Mouse (Mus musculus): ENCODE data around the gene Ugt2b5. TPM values are rescaled to one million over a fixed set of nuclear protein-coding genes. Genes with fewer than 3 reads are reported as not detected.

The Ugt2b5 gene
- total and polyA plus RNA-seq, 2 experiments from 2014 or later: 0.11 TPM; not detected in 1

- Histone ChIP-seq H3K27me3 (ENCODE audit: insufficient read depth, low read length) (no peaks in the 10 kb centered on the region), H3K4me1 (ENCODE audit: insufficient read depth, low read length) (no peaks in the 10 kb centered on the region), H3K27ac (ENCODE audit: low read depth, low read length) (no peak within 1 kb of the TSS), H3K4me2 (ENCODE audit: low read depth, low read length, poor library complexity, severe bottlenecking) (no peak within 1 kb of the TSS), H3K36me3 (ENCODE audit: insufficient read depth, low read length) (no peaks in the 10 kb centered on the region), H3K9me3 (ENCODE audit: low read length) (no peaks in the 10 kb centered on the region), H3K9ac (replicated peaks; ENCODE audit: low read length, poor library complexity, severe bottlenecking) (no peak within 1 kb of the TSS), H3K4me3 (ENCODE audit: low read depth, low read length) (no peak within 1 kb of the TSS)
- no peak for DNase-seq (ENCODE audit: low spot score)
- no peak for ATAC-seq (ENCODE audit: low FRiP score)
- 84% methylated on average over 1 of the region's 1 CpGs for WGBS
- TF ChIP-seq CTCF (IDR thresholded peaks at IDR 0.05): no peak
Measured at GRCm38 (mm10) chr5:87092346-87093027, 47.6 kb downstream of the Ugt2b5 start, which contains the start of gene Ugt2b36. TSS of gene Ugt2b36 (minus strand) at chr5:87092555.

GRCm38 (mm10) chr5:87091111-87091510 lies 49.0 kb downstream of the Ugt2b5 start:
- Histone ChIP-seq H3K27ac (ENCODE audit: low read depth, low read length) (no peak overlapping the region), H3K4me3 (ENCODE audit: low read depth, low read length) (no peak overlapping the region), H3K4me2 (ENCODE audit: low read depth, low read length, poor library complexity, severe bottlenecking) (no peak overlapping the region), H3K36me3 (ENCODE audit: insufficient read depth, low read length) (no peaks in the 10 kb centered on the region), H3K27me3 (ENCODE audit: insufficient read depth, low read length) (no peaks in the 10 kb centered on the region), H3K9me3 (ENCODE audit: low read length) (no peaks in the 10 kb centered on the region), H3K4me1 (ENCODE audit: insufficient read depth, low read length) (no peaks in the 10 kb centered on the region), H3K9ac (replicated peaks; ENCODE audit: low read length, poor library complexity, severe bottlenecking) (no peak overlapping the region)
- ATAC-seq (ENCODE audit: low FRiP score): no peak
- TF ChIP-seq CTCF (IDR thresholded peaks at IDR 0.05): no peak
- DNase-seq (ENCODE audit: low spot score): no peak

- Histone ChIP-seq H3K27ac (ENCODE audit: low read depth, low read length) (no peak overlapping the region), H3K9me3 (ENCODE audit: low read length) (no peaks in the 10 kb centered on the region), H3K4me1 (ENCODE audit: insufficient read depth, low read length) (no peaks in the 10 kb centered on the region), H3K9ac (replicated peaks; ENCODE audit: low read length, poor library complexity, severe bottlenecking) (no peak overlapping the region), H3K4me2 (ENCODE audit: low read depth, low read length, poor library complexity, severe bottlenecking) (no peak overlapping the region), H3K36me3 (ENCODE audit: insufficient read depth, low read length) (no peaks in the 10 kb centered on the region), H3K4me3 (ENCODE audit: low read depth, low read length) (no peak overlapping the region), H3K27me3 (ENCODE audit: insufficient read depth, low read length) (no peaks in the 10 kb centered on the region)
- no peak for ATAC-seq (ENCODE audit: low FRiP score)
- DNase-seq (ENCODE audit: low spot score): no peak
- TF ChIP-seq CTCF (IDR thresholded peaks at IDR 0.05): no peak
Measured at GRCm38 (mm10) chr5:87089264-87089663, 50.9 kb downstream of the Ugt2b5 start.

DNA sequence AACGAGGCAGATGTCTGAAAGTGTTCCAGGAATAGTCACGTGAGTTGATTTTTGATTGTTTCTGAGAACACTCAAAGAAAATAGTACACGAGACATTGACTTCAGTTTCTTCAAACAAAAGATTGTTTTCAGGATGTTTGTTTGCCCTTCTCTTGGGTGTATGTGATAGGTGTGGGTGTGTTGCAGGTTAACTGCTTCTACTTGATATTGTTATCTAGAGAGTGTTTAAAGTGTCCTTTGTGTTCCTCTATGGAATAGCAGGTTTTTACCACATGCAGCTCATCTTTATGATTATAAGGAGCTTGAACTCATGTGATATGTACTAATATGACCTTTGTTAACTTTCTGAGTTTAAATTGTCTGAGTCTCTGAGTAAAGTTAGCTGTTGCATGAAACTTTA lies 53.8 kb downstream of the Ugt2b5 start:
- Histone ChIP-seq H3K9ac (replicated peaks; ENCODE audit: low read length, poor library complexity, severe bottlenecking) (no peak overlapping the region), H3K27ac (ENCODE audit: low read depth, low read length) (no peak overlapping the region), H3K36me3 (ENCODE audit: insufficient read depth, low read length) (no peaks in the 10 kb centered on the region), H3K4me3 (ENCODE audit: low read depth, low read length) (no peak overlapping the region), H3K27me3 (ENCODE audit: insufficient read depth, low read length) (no peaks in the 10 kb centered on the region), H3K9me3 (ENCODE audit: low read length) (no peaks in the 10 kb centered on the region), H3K4me2 (ENCODE audit: low read depth, low read length, poor library complexity, severe bottlenecking) (no peak overlapping the region), H3K4me1 (ENCODE audit: insufficient read depth, low read length) (no peaks in the 10 kb centered on the region)
- no peak for ATAC-seq (ENCODE audit: low FRiP score)
- no peak for DNase-seq (ENCODE audit: low spot score)
- TF ChIP-seq CTCF (IDR thresholded peaks at IDR 0.05): no peak
- 77% methylated on average over 3 of the region's 3 CpGs for WGBS

Other genes with a start within 250 kb of the Ugt2b5 start
- not detected in 2 replicates for gene Ugt2b34, start 233.4 kb downstream of the Ugt2b5 start, total RNA-seq (2014; rRNA removed)
- not detected in 2 replicates for gene Ugt2b34, start 233.4 kb downstream of the Ugt2b5 start, polyA plus RNA-seq (2015; fragmentation: Nextera tagmentation; extraction: Ambion mirVana)
- not detected in 2 replicates for gene Ugt2b1, start 213.8 kb downstream of the Ugt2b5 start, total RNA-seq (2014; rRNA removed)
- gene Ugt2b1, start 213.8 kb downstream of the Ugt2b5 start, polyA plus RNA-seq (2015; fragmentation: Nextera tagmentation; extraction: Ambion mirVana): not detected in 2 replicates
- gene Ugt2b35, start 139.5 kb downstream of the Ugt2b5 start, total RNA-seq (2014; rRNA removed): not detected in 2 replicates
- not detected in 2 replicates for gene Ugt2b35, start 139.5 kb downstream of the Ugt2b5 start, polyA plus RNA-seq (2015; fragmentation: Nextera tagmentation; extraction: Ambion mirVana)
- not detected in 2 replicates for gene Ugt2b36, start 47.8 kb downstream of the Ugt2b5 start, total RNA-seq (2014; rRNA removed)
- gene Ugt2b36, start 47.8 kb downstream of the Ugt2b5 start, polyA plus RNA-seq (2015; fragmentation: Nextera tagmentation; extraction: Ambion mirVana): not detected in 2 replicates
- not detected in 2 replicates for gene Ugt2b37, start 114.5 kb upstream of the Ugt2b5 start, total RNA-seq (2014; rRNA removed)
- gene Ugt2b37, start 114.5 kb upstream of the Ugt2b5 start, polyA plus RNA-seq (2015; fragmentation: Nextera tagmentation; extraction: Ambion mirVana): not detected in 2 replicates
- not detected in 2 replicates for gene Ugt2a3, start 196.9 kb upstream of the Ugt2b5 start, total RNA-seq (2014; rRNA removed)
- gene Ugt2a3, start 196.9 kb upstream of the Ugt2b5 start, polyA plus RNA-seq (2015; fragmentation: Nextera tagmentation; extraction: Ambion mirVana): not detected in 2 replicates

All from midbrain, postnatal 0 days (tissue).